Mouse (Mus musculus) kidney, embryonic 16.5 days (tissue): ENCODE data around the gene Gm20388. TPM values are rescaled to one million over a fixed set of nuclear protein-coding genes. Genes with fewer than 3 reads are reported as not detected.
"Not testable (repeated sequence)": the region's sequence is repeated elsewhere in the genome, so short reads cannot be mapped to it uniquely, and the experiment has no call there.

Source experiments
- ATAC-seq: fragments of 200-750 bp; cut with Nextera tagmentation; 2 replicates; pipeline ENCODE4 v1.8.0; 2017; ENCODE audit warnings: moderate TSS enrichment; ENCODE audit not compliant: low FRiP score, low TSS enrichment
- H3K27ac ChIP-seq: fragments of 300-500 bp; sonication (generic); 2 replicates; pipeline ENCODE4 v1.5.1; 2014; ENCODE audit warnings: low read length
- H3K27me3 ChIP-seq: fragments of 300-500 bp; sonication (generic); 2 replicates; pipeline ENCODE4 v1.6.1; 2014; ENCODE audit warnings: low read length, control low read depth, mixed read lengths; ENCODE audit not compliant: insufficient read depth
- H3K36me3 ChIP-seq: fragments of 300-500 bp; sonication (generic); 2 replicates; pipeline ENCODE4 v1.6.1; 2014; ENCODE audit warnings: low read length, control low read depth, mixed read lengths; ENCODE audit not compliant: insufficient read depth
- H3K4me1 ChIP-seq: fragments of 300-500 bp; sonication (generic); 2 replicates; pipeline ENCODE4 v1.6.1; 2014; ENCODE audit warnings: low read length, control low read depth, mixed read lengths; ENCODE audit not compliant: insufficient read depth
- H3K4me2 ChIP-seq: fragments of 300-500 bp; sonication (generic); replicated peaks from 2 replicates; pipeline ENCODE4 v1.6.1; 2014; ENCODE audit warnings: low read depth, low read length
- H3K4me3 ChIP-seq: fragments of 300-500 bp; sonication (generic); 2 replicates; pipeline ENCODE4 v1.5.1; 2014; ENCODE audit warnings: mild to moderate bottlenecking, low read length
- H3K9ac ChIP-seq: fragments of 300-500 bp; sonication (generic); replicated peaks from 2 replicates; pipeline ENCODE4 v1.6.1; 2014; ENCODE audit warnings: low read length
- H3K9me3 ChIP-seq: fragments of 300-500 bp; sonication (generic); 2 replicates; pipeline ENCODE4 v1.6.1; 2016; ENCODE audit warnings: low read length, control low read depth
- WGBS: fragments of 180-500 bp; shearing (Covaris S2); extraction: QIAGEN DNeasy Blood & Tissue Kit; methylation state at CpG from one replicate; pipeline ENCODE4 v1.1.7; 2014; 5-methylcytosine and 5-hydroxymethylcytosine counted together
- polyA plus RNA-seq: library from polyadenylated mRNA; unstranded; fragments of >200 nt; fragmentation: Nextera tagmentation; extraction: Ambion mirVana; gene quantifications from 2 replicates; pipeline ENCODE4 v1.2.1, GENCODE M21; 2015

Gene Gm20388
- polyA plus RNA-seq, 1 experiment from 2014 or later: 7.7 TPM

GRCm38 (mm10) chr8:124002546-124003108 is 4092.0 kb downstream of the Gm20388 start:
- no peak overlapping the region for H3K9ac ChIP-seq
- no peaks in the 10 kb centered on the region for H3K27me3 ChIP-seq
- H3K36me3 ChIP-seq: peaks cover 50% of the 10 kb centered on the region
- no peaks in the 10 kb centered on the region for H3K9me3 ChIP-seq
- H3K4me1 ChIP-seq: no peaks in the 10 kb centered on the region
- H3K4me2 ChIP-seq: no peak overlapping the region
- H3K27ac ChIP-seq: no peak overlapping the region
- ATAC-seq: no peak
- 77% methylated on average over 10 of the region's 10 CpGs for WGBS
- H3K4me3 ChIP-seq: no peak overlapping the region

GRCm38 (mm10) chr8:124007829-124008228 is 4097.2 kb downstream of the Gm20388 start:
- Histone ChIP-seq H3K27ac (no peak overlapping the region), H3K4me3 (no peak overlapping the region), H3K4me2 (no peak overlapping the region), H3K36me3 (peaks cover 51% of the 10 kb centered on the region), H3K4me1 (no peaks in the 10 kb centered on the region), H3K9me3 (no peaks in the 10 kb centered on the region), H3K9ac (no peak overlapping the region), H3K27me3 (no peaks in the 10 kb centered on the region)
- 48% methylated on average over 6 of the region's 6 CpGs for WGBS
- no peak for ATAC-seq

DNA sequence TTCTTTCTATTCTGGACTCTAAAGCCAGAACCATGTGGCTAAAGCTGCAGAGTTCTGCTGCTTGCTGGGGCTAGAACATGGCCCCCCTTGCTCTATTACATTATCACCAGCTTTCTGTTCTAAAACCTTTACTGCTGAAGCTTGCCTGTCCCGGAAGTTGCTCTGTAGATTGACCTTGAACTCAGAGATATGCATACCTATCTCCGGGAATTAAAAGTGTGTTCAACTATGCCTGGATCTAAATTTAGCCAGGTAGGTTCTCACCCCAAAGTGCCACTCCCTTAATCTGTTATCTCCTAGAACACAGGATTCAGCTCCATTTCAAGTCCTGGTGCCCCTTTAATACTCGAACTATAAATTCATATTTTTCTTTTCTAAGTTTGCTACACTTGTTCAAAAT is 4100.9 kb downstream of the Gm20388 start:
- WGBS: 82% methylated on average over 3 of the region's 3 CpGs
- Histone ChIP-seq H3K4me1 (no peaks in the 10 kb centered on the region), H3K9me3 (no peaks in the 10 kb centered on the region), H3K4me2 (no peak overlapping the region), H3K36me3 (peaks cover 31% of the 10 kb centered on the region), H3K27me3 (no peaks in the 10 kb centered on the region), H3K27ac (no peak overlapping the region), H3K4me3 (no peak overlapping the region), H3K9ac (no peak overlapping the region)
- ATAC-seq: no peak

DNA sequence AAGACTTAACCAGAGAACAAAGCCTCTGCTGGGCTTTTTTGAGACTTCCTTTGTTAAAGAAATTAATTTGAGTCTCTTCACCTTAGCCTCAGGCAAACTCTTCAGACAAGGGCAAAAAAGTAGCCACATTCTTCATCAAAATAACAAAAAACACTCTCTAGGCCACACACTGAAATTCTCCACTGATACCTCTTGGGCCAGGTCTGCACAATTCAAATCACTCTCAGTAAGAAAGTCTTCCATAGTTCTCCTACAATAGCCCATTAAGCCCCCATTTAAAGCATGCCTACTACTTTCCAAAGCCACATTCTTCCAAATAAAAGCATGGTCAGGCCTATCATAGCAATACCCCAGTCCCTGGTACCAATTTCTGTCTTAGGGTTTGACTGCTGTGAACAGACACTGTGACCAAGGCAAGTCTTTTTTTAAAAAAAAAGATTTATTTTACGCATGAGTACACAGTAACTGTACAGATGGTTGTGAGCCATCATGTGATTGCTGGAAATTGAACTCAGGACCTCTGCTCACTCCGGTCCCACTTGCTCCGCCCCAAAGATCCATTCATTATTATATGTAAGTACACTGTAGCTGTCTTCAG is 4101.4 kb downstream of the Gm20388 start:
- Histone ChIP-seq H3K27me3 (no peaks in the 10 kb centered on the region), H3K4me2 (no peak overlapping the region), H3K4me3 (no peak overlapping the region), H3K36me3 (peaks cover 26% of the 10 kb centered on the region), H3K9me3 (no peaks in the 10 kb centered on the region), H3K27ac (no peak overlapping the region), H3K4me1 (no peaks in the 10 kb centered on the region), H3K9ac (no peak overlapping the region)
- ATAC-seq: no peak
- 95% methylated on average over 3 of the region's 3 CpGs for WGBS

GRCm38 (mm10) chr8:124014299-124014698 is 4103.7 kb downstream of the Gm20388 start:
- H3K9me3 ChIP-seq, H3K27ac ChIP-seq, H3K9ac ChIP-seq, H3K36me3 ChIP-seq, H3K27me3 ChIP-seq, H3K4me2 ChIP-seq, H3K4me3 ChIP-seq, ATAC-seq, H3K4me1 ChIP-seq: not testable (repeated sequence)
- 94% methylated on average over 7 of the region's 7 CpGs for WGBS

GRCm38 (mm10) chr8:124014751-124015150 is 4104.1 kb downstream of the Gm20388 start:
- no peaks in the 10 kb centered on the region for H3K9me3 ChIP-seq
- 0 out of 2 replicates have a peak, but pooled peaks cover 5% of the 10 kb centered on the region for H3K36me3 ChIP-seq
- H3K4me1 ChIP-seq: peaks cover 7% of the 10 kb centered on the region
- ATAC-seq: no peak
- H3K4me2 ChIP-seq: no peak overlapping the region
- no peaks in the 10 kb centered on the region for H3K27me3 ChIP-seq
- WGBS: 73% methylated on average over 3 of the region's 3 CpGs
- no peak overlapping the region for H3K9ac ChIP-seq
- H3K4me3 ChIP-seq: no peak overlapping the region
- H3K27ac ChIP-seq: no peak overlapping the region

DNA sequence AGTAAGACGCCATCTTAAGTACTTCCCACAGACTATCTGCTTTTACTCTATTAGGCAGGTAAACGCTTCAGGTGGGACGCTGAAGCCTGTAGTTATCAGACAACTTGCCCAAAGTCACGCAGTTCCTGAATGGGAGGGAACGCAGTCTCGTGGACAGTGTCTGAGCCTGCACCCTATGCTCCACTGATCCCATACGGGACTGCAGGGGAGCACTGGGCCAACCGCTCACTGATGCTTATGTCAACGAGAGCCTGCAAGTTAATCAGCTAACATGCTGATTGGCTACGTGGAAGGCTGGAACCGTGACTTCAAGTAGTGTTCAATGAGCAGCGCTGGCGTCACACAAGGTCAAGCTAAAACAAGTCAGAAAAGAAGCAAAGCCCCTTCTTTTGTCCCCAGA is 4109.1 kb downstream of the Gm20388 start:
- H3K9ac ChIP-seq: peak overlapping the region; percentile 93; the same call in 1 of the 2 replicates
- H3K27ac ChIP-seq: no peak overlapping the region
- H3K4me3 ChIP-seq: peak overlapping the region; percentile 91
- 24% methylated on average over 13 of the region's 13 CpGs for WGBS
- peaks cover 21% of the 10 kb centered on the region for H3K4me1 ChIP-seq
- no peaks in the 10 kb centered on the region for H3K27me3 ChIP-seq
- no peak for ATAC-seq
- peaks cover 5% of the 10 kb centered on the region; the same call in 1 of the 2 replicates for H3K36me3 ChIP-seq
- H3K4me2 ChIP-seq: peak overlapping the region; percentile 69
- H3K9me3 ChIP-seq: no peaks in the 10 kb centered on the region

DNA sequence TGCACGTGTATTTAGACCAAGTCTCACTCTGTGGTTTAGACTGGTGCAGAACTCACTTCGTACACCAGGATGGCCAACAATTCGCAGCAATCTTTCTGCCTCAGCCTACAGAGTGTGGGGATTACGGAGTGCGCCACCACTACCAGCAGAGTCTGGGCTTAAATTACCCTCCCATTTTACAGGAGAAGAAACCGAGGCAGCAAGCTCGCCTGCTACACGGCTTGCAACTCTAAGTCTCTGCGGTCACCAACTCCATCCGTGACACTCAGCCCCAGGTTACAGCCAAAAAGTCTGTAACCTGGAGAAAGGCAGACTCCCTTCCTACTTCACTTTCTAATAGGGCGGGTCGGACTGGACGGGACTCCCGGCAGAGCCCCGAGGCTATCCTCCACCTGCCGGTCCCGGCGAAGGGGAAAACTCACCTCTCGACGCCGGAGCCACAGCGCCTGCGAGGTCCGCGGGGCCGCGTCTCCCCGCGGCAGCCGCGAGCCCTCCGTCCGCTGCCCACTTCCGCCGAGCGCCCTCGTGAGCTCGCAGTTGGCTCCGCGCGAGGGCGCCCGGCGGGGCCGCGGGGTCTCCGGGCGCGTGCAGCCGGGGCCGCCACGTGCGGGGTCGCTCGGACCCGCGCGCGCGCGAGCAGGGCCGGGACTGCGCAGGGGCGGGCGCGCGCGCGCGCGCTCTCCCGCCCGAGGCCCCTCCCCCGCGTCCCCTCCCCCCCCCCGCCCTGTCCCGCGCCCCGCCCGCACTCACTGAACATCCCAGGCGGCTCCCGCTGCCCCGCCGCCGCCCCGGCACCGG is 4110.0 kb downstream of the Gm20388 start:
- under 1% methylated on average over 67 of the region's 87 CpGs for WGBS

GRCm38 (mm10) chr8:124021237-124022227 is 4110.9 kb downstream of the Gm20388 start, which contains the start of the genes Taf5l and Urb2:
Taf5l (minus strand) TSS chr8:124021397.
Urb2 (plus strand) TSS chr8:124021508.
- peak; percentile 91 for ATAC-seq
- no peaks in the 10 kb centered on the region for H3K9me3 ChIP-seq
- peaks cover 21% of the 10 kb centered on the region for H3K4me1 ChIP-seq
- H3K4me3 ChIP-seq: peak within 1 kb of the TSS; percentile 91
- H3K27ac ChIP-seq: peak within 1 kb of the TSS; percentile 92
- H3K4me2 ChIP-seq: peak within 1 kb of the TSS; percentile 69
- peaks cover 13% of the 10 kb centered on the region; the same call in 1 of the 2 replicates for H3K36me3 ChIP-seq
- under 1% methylated on average over 73 of the region's 74 CpGs for WGBS
- peak within 1 kb of the TSS; percentile 93 for H3K9ac ChIP-seq
- no peaks in the 10 kb centered on the region for H3K27me3 ChIP-seq

More for the DNA sequence above, 4110.0 kb downstream of the Gm20388 start:
- peaks cover 8% of the 10 kb centered on the region; the same call in 1 of the 2 replicates for H3K36me3 ChIP-seq
- peak overlapping the region; percentile 93 for H3K9ac ChIP-seq
- peak overlapping the region; percentile 69 for H3K4me2 ChIP-seq
- peak; percentile 86 for ATAC-seq
- peak overlapping the region; percentile 91 for H3K4me3 ChIP-seq
- no peaks in the 10 kb centered on the region for H3K9me3 ChIP-seq
- no peaks in the 10 kb centered on the region for H3K27me3 ChIP-seq
- H3K27ac ChIP-seq: peak overlapping the region; percentile 92
- peaks cover 21% of the 10 kb centered on the region for H3K4me1 ChIP-seq
